In the genomic region with DNA sequence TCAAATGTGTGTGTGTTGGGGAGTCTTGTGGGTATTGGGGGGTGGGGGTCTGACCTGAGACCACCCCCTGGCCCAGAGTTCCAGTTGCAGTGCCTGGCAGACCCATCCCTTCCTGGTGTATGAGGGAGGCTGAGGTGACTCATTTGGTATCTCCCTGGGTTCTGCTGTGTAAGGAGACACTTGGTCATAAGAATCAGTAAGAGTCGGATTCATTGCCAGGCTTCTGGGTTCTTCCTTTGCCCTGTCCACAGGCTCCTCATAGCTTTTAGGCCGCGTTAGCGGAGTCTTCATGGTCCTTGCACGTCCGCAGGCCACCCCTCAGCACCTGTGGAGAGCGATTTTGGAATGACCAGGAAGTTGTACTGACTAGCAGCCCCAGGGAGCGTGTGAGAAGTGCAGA, we compare ENCODE assay signal across 27 mouse cellular contexts. TPM values are rescaled to one million over a fixed set of nuclear protein-coding genes. Genes with fewer than 3 reads are reported as not detected.
DNase-seq lines count a peak whose midpoint lies in the region; ATAC-seq and TF ChIP-seq lines count a peak whose summit lies in the region.
"Had no signal": no experiment of that assay in that cellular context is flagged by ENCODE, and none has a peak within 500 bp of the region (broad histone marks: within the 10 kb centered on the region; RNA-seq: fewer than 3 reads in every experiment).

No protein-coding gene starts in this region.

- DNase-seq in heart, adult 11 months = peak; percentile 88
- no peak for DNase-seq in heart, postnatal 14 days
- no peak for DNase-seq in kidney, postnatal 0 days (ENCODE audit: low spot score)
- no peak for DNase-seq in kidney, adult 9 months
- DNase-seq in MN1 (ENCODE audit: low spot score) = peak; percentile 46
- no peak for DNase-seq in testis, postnatal 14 days (ENCODE audit: low spot score)
- DNase-seq in thymus, postnatal 36 days = no peak
- DNase-seq: adrenal gland, adult 8-10 months; cerebellum, adult 11-12 months; layer of hippocampus, postnatal 36 days; lung, embryonic 14.5 days; lung, postnatal 14 days; thymus, postnatal 14 days had no signal

- intact Hi-C loops in heart, postnatal 14 days (cut with DNase I) = no loop called here

- 73% methylated on average over 8 of the region's 8 CpGs for WGBS in kidney, postnatal 0 days
- 90% methylated on average over 8 of the region's 8 CpGs for WGBS in stomach, embryonic 16.5 days

- H3K4me3 ChIP-seq in kidney, postnatal 0 days (replicated peaks; ENCODE audit: low read depth, low read length) = no peak overlapping the region
- H3K4me3 ChIP-seq in stomach, embryonic 16.5 days (replicated peaks; ENCODE audit: low read length) = no peak overlapping the region
- H3K4me3 ChIP-seq: gastrocnemius, adult 2 months; heart, adult 2 months; heart, embryonic 12.5 days; limb, embryonic 10.5 days; limb, embryonic 15.5 days; midbrain, embryonic 12.5 days had no signal

- no peak for TF ChIP-seq CTCF in kidney, postnatal 0 days (IDR thresholded peaks at IDR 0.05; ENCODE audit: low read depth)

- no peaks in the 10 kb centered on the region for H3K9me3 ChIP-seq in kidney, postnatal 0 days (replicated peaks; ENCODE audit: low read length)
- H3K9me3 ChIP-seq in stomach, embryonic 16.5 days (replicated peaks; ENCODE audit: control insufficient read depth, low read length) = no peaks in the 10 kb centered on the region
- H3K9me3 ChIP-seq: heart, embryonic 12.5 days; limb, embryonic 10.5 days; limb, embryonic 15.5 days; midbrain, embryonic 12.5 days had no signal

- no peaks in the 10 kb centered on the region for H3K36me3 ChIP-seq in kidney, postnatal 0 days (ENCODE audit: insufficient read depth, low read length)
- no peaks in the 10 kb centered on the region for H3K36me3 ChIP-seq in stomach, embryonic 16.5 days (ENCODE audit: control insufficient read depth, insufficient read depth, low read length)
- H3K36me3 ChIP-seq: heart, embryonic 12.5 days; limb, embryonic 10.5 days; limb, embryonic 15.5 days; midbrain, embryonic 12.5 days had no signal

- H3K27me3 ChIP-seq in kidney, postnatal 0 days (ENCODE audit: insufficient read depth, low read length) = no peaks in the 10 kb centered on the region; the same call in 1 of the 2 replicates
- H3K27me3 ChIP-seq in stomach, embryonic 16.5 days (ENCODE audit: control insufficient read depth, insufficient read depth, low read length) = no peaks in the 10 kb centered on the region
- H3K27me3 ChIP-seq: limb, embryonic 15.5 days had no signal

- H3K27ac ChIP-seq in kidney, postnatal 0 days = 0 out of 2 replicates have a peak overlapping the region, but pooled peaks have one; percentile 13
- H3K27ac ChIP-seq in stomach, embryonic 16.5 days (ENCODE audit: low read length) = peak overlapping the region; percentile 48; the same call in 1 of the 2 replicates
- H3K27ac ChIP-seq: gastrocnemius, adult 2 months; heart, adult 2 months; limb, embryonic 10.5 days; limb, embryonic 15.5 days; liver, embryonic 14.5 days; midbrain, embryonic 12.5 days had no signal

- H3K9ac ChIP-seq in kidney, postnatal 0 days (ENCODE audit: low read depth, low read length) = no peak overlapping the region
- H3K9ac ChIP-seq in stomach, embryonic 16.5 days (ENCODE audit: low read length) = no peak overlapping the region
- H3K9ac ChIP-seq: heart, embryonic 12.5 days; limb, embryonic 15.5 days; liver, embryonic 14.5 days; lung, embryonic 14.5 days; midbrain, embryonic 12.5 days had no signal

- no peak for ATAC-seq in kidney, postnatal 0 days (replicated peaks; ENCODE audit: low FRiP score, low read depth)
- no peak for ATAC-seq in stomach, embryonic 16.5 days (ENCODE audit: insufficient read depth, low FRiP score)
- ATAC-seq: activated CD4-positive, CD25-positive, alpha-beta regulatory T cell, adult 4 months; forebrain, embryonic 16.5 days; hindbrain, embryonic 16.5 days had no signal

- H3K4me1 ChIP-seq in kidney, postnatal 0 days (replicated peaks; ENCODE audit: insufficient read depth, low read length) = 0 out of 2 replicates have a peak, but pooled peaks cover 3% of the 10 kb centered on the region
- peaks cover 16% of the 10 kb centered on the region for H3K4me1 ChIP-seq in stomach, embryonic 16.5 days (ENCODE audit: control insufficient read depth, insufficient read depth, low read length)
- H3K4me1 ChIP-seq: midbrain, embryonic 12.5 days had no signal

- no peak overlapping the region for H3K4me2 ChIP-seq in kidney, postnatal 0 days (ENCODE audit: low read length)
- H3K4me2 ChIP-seq in stomach, embryonic 16.5 days (ENCODE audit: low read depth, low read length) = no peak overlapping the region
- H3K4me2 ChIP-seq: heart, embryonic 12.5 days; limb, embryonic 15.5 days; lung, embryonic 14.5 days; midbrain, embryonic 12.5 days had no signal

RNA-seq across cellular contexts. Expression of a gene that starts 8.7 kb away (rescaled TPM):
- total RNA-seq in heart, postnatal 14 days (2021) = under 1 TPM; 0.17 TPM
- polyA plus RNA-seq in kidney, postnatal 0 days (2015; fragmentation: Nextera tagmentation; extraction: Ambion mirVana) = 1.3 and 1.6 TPM in 2 replicates
- 10.8 and 15.9 TPM in 2 replicates for polyA plus RNA-seq in stomach, embryonic 16.5 days (2015; fragmentation: Nextera tagmentation; extraction: Ambion mirVana)
- total RNA-seq: common myeloid progenitor, adult 5-6 weeks; hematopoietic stem cell, adult 5-6 weeks; megakaryocyte, adult 5-6 weeks had no signal
- polyA plus RNA-seq: activated CD4-positive, CD25-positive, alpha-beta regulatory T cell, adult 4 months had no signal

RNA-seq across cellular contexts. Expression of a gene that starts 42.3 kb away (rescaled TPM):
- total RNA-seq in heart, postnatal 14 days (2021) = 10 to 100 TPM; 48.2 to 51.1 TPM
- polyA plus RNA-seq in kidney, postnatal 0 days (2015; fragmentation: Nextera tagmentation; extraction: Ambion mirVana) = 6.2 and 6.9 TPM in 2 replicates
- 33.9 and 38.6 TPM in 2 replicates for polyA plus RNA-seq in stomach, embryonic 16.5 days (2015; fragmentation: Nextera tagmentation; extraction: Ambion mirVana)
- total RNA-seq: common myeloid progenitor, adult 5-6 weeks; hematopoietic stem cell, adult 5-6 weeks; megakaryocyte, adult 5-6 weeks had no signal
- polyA plus RNA-seq: activated CD4-positive, CD25-positive, alpha-beta regulatory T cell, adult 4 months had no signal

Comparison
In these comparisons a context has a peak if more than half of its experiments do, and no peak if none do; other contexts are left out.
1. DNase-seq: peak in heart, adult 11 months (single experiment) and MN1 (single experiment); none in heart, postnatal 14 days (0 of 2), kidney, postnatal 0 days (single experiment), kidney, adult 9 months (single experiment), testis, postnatal 14 days (single experiment) and thymus, postnatal 36 days (0 of 2).